Mouse (Mus musculus) common myeloid progenitor, adult 5-6 weeks (primary cell): ENCODE results near the gene Pygl. TPM values are rescaled to one million over a fixed set of nuclear protein-coding genes. Genes with fewer than 3 reads are reported as not detected.

Experiments
- ATAC-seq: replicated peaks from 2 replicates; pipeline ENCODE4 v1.8.0; 2016; ENCODE audit warnings: low read depth, mild to moderate bottlenecking, moderate TSS enrichment, inconsistent platforms; ENCODE audit not compliant: poor library complexity, severe bottlenecking
- total RNA-seq: library from RNA; stranded (forward); fragments of 200-1000, 187-1606 nt; gene quantifications from 2 replicates; pipeline ENCODE4 v1.2.3, GENCODE M21; 2017

Gene Pygl
- total RNA-seq = 50.0 and 58.2 TPM in 2 replicates

DNA sequence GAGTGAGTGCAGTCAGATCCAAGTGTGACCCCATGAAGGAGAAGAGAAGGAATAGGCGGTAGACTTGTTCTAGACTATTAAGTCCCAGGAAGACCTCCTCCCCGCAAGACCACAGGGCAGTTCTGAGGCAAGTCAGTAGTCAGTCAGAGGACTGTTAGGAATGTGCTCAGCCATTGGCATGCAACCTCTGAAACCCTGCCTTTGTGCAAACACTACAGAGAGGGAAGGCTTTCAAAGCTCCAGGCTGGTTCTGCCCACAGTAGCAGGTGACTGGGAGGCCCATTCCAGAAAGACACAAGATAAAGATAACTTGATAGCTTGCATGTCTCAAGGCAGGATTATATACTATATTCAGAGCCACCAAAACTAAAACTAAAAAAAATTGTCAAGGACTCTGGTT is at the start of gene Pygl:
Gene Pygl, minus strand, starts transcription at position 195 of the 400 bp plus-strand sequence.
- no peak for ATAC-seq

GRCm38 (mm10) chr12:70280930-70281329 is 49.6 kb upstream of the Pygl start:
- ATAC-seq = no peak

- ATAC-seq = no peak
Measured at GRCm38 (mm10) chr12:70280381-70280780, 49.1 kb upstream of the Pygl start.

- ATAC-seq = no peak
Measured at GRCm38 (mm10) chr12:70277071-70277939, 46.0 kb upstream of the Pygl start.

GRCm38 (mm10) chr12:70269724-70270123 is 38.4 kb upstream of the Pygl start:
- no peak for ATAC-seq

GRCm38 (mm10) chr12:70267314-70267713 is 36.0 kb upstream of the Pygl start:
- ATAC-seq = peak; percentile 69

DNA sequence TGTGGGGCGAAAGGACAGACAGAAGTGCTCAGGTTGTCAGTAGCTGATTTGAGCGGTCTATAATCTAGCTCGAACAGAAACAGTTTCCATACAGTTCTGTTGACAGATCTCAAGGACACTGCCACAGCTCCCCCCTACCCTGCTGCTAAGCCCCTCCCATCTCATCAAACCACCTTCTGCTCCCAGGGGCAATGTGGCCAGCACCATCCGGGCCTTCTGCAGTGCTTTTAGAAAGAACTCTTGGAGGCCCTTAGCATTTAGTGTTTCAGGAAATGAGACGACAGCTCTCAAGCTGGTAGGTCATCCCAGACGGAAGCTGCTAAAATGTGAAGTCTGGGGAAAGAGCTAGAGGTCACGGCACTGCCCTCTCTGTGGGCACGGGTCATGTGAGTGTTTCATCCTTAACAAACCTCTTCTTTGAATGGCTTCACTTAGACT is 35.2 kb upstream of the Pygl start:
- ATAC-seq = peak; percentile 70

- no peak for ATAC-seq
Measured at GRCm38 (mm10) chr12:70263721-70264120, 32.4 kb upstream of the Pygl start.

DNA sequence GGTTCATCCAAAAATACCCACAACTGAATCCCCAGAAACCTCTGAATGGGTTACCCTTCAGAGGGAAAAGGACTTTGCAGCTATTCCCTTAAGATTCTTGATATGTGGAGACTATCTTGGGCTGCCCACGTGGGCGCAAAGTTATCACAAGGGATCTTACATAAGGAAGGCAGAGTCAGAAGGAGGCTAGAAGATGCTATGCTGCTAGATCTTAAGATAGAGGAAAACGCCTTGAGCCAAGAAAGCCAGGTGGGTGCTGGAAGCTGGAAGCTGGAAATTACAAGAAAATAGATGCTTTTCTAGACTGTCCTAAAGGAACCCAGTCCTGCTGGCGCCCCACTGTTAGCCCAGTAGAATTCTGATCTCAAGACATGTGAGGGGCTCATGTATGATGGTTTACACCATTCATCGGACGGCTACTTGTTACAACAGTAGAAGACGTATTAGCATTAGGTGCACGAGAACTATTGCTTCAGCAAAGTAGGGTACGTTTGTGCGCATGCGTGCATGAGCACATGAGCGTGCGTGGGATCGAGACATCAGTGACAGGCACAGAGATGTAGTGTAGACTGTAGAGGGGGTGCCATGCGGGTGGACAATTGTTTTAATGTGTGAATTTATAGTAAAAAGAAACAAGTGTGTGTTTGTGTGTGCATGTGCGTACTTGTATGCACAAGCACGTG is 31.1 kb upstream of the Pygl start:
- ATAC-seq = no peak

DNA sequence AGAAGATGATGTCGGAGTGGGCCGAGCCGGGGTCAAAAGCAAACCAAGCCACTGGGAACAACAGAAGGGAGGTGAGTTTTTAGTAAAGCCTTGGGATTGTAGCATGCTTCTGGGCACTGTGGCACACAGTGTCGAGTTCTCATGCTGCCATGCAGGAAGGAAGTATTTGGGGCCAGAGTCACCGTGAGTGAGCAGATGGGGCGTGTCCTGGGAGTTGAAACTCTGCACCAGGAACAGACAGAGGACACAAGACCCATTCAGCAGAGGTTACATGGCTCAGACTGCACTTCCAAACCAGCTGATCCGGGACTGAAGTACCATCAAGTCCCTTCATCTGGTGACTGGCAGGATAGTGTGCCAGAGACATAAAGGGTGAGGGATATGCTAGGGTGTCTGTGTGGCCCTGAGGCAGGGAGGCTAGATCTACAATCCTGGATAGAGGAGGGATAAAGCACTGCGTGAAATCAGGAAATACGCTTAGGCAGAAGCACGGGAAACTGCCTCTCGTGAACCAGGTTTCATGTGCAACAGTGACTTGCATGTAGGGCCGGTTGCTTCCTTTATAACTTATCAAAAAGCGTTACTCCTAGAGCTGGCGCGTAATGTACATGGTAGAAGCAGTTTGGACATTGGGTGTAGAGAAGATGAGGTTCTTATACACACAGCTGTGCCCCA is 20.1 kb upstream of the Pygl start:
- peak; percentile 98 for ATAC-seq

DNA sequence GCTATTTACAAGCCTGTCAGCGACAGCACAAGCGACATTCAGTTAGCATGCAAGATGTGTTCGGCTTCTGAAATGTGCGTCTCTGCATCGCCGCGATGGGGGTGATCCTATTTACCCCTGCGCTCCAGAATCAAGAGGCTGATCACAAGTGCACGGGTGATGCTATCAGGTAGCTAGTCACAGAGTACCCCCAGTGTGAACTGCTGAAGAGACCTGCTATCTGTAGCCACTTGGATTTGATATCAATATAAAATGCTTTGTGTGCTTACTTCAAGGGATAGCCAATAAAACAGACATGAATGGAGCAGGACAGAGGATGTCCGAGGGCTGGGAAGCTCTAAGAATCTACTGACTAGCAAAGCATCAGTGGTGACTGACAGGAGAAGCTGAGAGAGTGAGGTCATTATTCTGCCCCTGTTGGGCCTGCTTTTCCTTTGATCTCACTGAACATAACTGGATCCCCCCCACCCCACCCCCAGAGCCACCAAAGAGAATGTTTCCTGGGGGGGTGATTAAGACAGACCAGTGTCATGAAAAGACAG is 18.4 kb upstream of the Pygl start:
- ATAC-seq = no peak

GRCm38 (mm10) chr12:70247683-70248474 is 16.6 kb upstream of the Pygl start:
- no peak for ATAC-seq

DNA sequence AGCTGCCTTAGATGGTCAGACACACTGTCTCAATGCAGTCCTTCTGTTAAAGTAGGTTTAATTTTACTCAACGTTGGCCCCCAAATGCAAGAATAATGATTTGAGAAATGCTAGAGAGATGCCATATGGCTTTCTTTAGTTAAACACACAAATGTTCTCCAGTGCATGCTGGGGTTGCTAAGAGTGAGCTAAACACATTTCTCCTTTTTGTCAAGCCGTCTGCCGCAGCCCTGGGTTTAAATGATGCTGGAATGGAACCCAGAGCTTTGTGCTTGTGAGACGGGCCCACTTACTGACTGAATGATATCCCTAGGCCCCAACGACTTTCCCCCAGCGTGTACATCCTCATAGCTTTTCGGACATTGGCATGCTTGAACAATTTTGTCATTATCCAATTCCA is 11.3 kb upstream of the Pygl start:
- ATAC-seq = no peak

DNA sequence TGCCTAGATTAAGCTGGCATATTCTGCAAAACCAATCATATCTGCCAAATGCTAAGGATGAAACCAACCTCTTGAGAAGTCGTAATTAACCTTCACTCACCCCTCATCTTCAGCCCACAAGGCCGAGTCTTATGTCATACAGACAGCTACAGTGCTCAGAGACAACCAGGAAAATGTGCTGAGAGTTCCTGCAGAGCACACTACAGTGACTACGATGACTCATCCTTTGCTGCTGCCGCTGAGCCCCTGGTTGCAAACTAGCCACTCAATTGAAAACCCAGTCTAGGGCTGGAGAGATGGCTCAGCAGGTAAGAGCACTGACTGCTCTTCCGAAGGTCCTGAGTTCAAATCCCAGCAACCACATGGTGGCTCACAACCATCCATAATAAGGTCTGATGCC is 8.5 kb upstream of the Pygl start:
- ATAC-seq = no peak

- ATAC-seq = no peak
Measured at GRCm38 (mm10) chr12:70238604-70239003, 7.3 kb upstream of the Pygl start.

- peak; percentile 64 for ATAC-seq
Measured at GRCm38 (mm10) chr12:70234938-70235484, 3.7 kb upstream of the Pygl start.

GRCm38 (mm10) chr12:70234411-70234810 is 3.1 kb upstream of the Pygl start:
- ATAC-seq = peak; percentile 76

DNA sequence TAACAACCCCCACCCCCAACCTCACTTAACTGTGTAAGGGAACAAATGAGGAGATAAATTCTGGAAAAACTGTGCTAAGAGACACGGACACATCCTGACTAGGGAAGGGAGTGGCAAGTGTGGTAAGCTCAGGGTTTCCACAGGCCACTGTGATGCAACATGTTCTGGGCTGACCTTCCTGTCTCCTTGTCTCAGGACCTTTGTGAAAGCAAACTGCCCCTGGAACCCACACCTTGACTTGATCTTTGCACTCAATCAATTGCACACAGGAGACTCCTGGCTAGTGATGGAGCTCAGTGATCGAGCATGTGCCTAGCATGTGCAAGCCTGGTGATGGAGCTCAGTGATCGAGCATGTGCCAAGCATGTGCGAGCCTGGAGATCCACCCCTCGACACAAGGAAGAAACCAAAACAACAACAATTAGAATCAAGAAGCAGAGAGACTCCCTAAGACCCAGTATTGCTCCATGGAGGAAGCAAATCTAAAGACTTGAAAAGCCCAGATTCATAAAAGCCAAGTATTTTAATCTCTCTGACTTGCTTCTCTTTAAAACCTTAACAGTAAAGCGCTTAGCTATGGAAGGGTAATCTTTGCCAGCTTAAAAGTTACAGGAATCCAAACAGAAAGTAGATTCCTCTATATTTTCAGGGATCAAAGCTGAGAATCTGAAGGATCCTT is 2.5 kb upstream of the Pygl start:
- ATAC-seq = no peak

- peak; percentile 44 for ATAC-seq
Measured at GRCm38 (mm10) chr12:70232020-70232544, 794 bp upstream of the Pygl start.
